Mouse (Mus musculus) testis, adult 2 months (tissue): ENCODE data around the gene Gba2.

Experiments used
- CTCF ChIP-seq: fragments of 200-500 bp; IDR thresholded peaks from 2 replicates; pipeline ENCODE4 v1.5.1; 2012; ENCODE audit warnings: low read depth, mild to moderate bottlenecking, inconsistent platforms, low read length, moderate library complexity; ENCODE audit not compliant: control insufficient read depth, insufficient read depth, insufficient replicate concordance
- POLR2A ChIP-seq: fragments of 200-500 bp; IDR thresholded peaks from 2 replicates; pipeline ENCODE4 v1.6.1; 2012; ENCODE audit warnings: low read depth, mild to moderate bottlenecking, inconsistent platforms, low read length, moderate library complexity; ENCODE audit not compliant: control insufficient read depth

DNA sequence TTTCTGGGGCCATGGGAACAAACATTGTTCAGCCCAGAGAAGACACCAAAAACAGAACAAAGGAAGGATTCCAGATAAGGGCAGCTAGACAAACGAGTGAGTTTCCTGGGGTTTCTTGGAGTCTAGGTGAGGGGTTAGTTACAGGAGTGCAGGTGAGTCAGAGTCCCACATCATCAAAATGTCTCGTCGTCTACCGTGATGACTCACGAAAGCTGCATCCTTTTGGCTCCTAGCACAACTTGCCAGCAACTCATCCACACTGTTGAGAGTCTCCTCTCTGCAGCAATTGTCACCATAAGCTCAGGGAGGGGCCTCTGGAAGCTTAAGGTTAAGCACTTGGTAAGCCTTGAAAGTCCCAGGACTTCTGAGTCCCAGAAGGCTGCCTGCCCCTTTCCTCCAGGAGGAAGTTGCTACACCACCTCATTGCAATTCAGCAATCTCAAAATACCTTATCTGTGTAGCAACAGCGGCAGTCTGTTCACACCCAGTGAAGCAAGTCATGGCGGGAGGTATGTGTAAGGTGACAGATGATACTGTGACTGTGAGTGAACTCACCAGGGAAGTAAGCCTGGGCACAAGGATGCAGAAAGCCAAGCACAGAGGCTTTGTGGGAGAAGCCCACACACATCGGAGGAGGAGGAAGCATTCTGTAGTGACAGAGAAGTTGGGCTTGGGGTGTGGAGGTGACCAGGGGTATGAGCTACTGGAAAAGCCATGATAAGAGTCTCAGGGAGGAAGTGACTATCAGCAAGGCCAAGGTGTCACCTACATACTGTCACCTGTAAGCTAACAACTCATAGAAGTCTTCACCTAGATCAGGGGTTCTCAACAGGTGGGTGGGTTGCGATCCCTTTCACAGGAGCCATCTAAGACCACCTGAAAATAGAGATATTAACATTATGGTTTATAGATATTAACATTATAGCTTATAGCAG, 26.3 kb upstream of the Gba2 start:
- no peak for TF ChIP-seq POLR2A
- TF ChIP-seq CTCF, result no peak
